Mouse (Mus musculus): ENCODE measurements around the gene Slc7a11. TPM values are rescaled to one million over a fixed set of nuclear protein-coding genes. Genes with fewer than 3 reads are reported as not detected.

Slc7a11 gene
- 0.19 and 0.29 TPM in 2 replicates for polyA plus RNA-seq (2015; fragmentation: Nextera tagmentation; extraction: Ambion mirVana)

GRCm38 (mm10) chr3:50443421-50443916 is at the start of gene Slc7a11:
Gene Slc7a11, minus strand, starts transcription at chr3:50443614.
- Histone ChIP-seq H3K4me2 (peak within 1 kb of the TSS; percentile 65), H3K9me3 (replicated peaks) (no peaks in the 10 kb centered on the region), H3K9ac (no peak within 1 kb of the TSS), H3K27ac (no peak within 1 kb of the TSS), H3K27me3 (no peaks in the 10 kb centered on the region), H3K36me3 (no peaks in the 10 kb centered on the region), H3K4me3 (replicated peaks) (peak within 1 kb of the TSS; percentile 39), H3K4me1 (0 out of 2 replicates have a peak, but pooled peaks cover 7% of the 10 kb centered on the region)
- 4% methylated on average over 11 of the region's 11 CpGs for WGBS
- peak; percentile 81 for ATAC-seq (replicated peaks; ENCODE audit: low FRiP score)

- no peak overlapping the region for H3K27ac ChIP-seq
- no peak overlapping the region for H3K4me3 ChIP-seq (replicated peaks)
- H3K9ac ChIP-seq, result no peak overlapping the region
- H3K4me1 ChIP-seq, result no peaks in the 10 kb centered on the region
- no peaks in the 10 kb centered on the region for H3K9me3 ChIP-seq (replicated peaks)
- no peaks in the 10 kb centered on the region for H3K36me3 ChIP-seq
- no peak overlapping the region for H3K4me2 ChIP-seq
- no peaks in the 10 kb centered on the region for H3K27me3 ChIP-seq
- no peak for ATAC-seq (replicated peaks; ENCODE audit: low FRiP score)
- WGBS, result 94% methylated on average over 2 of the region's 2 CpGs
Measured at GRCm38 (mm10) chr3:50491678-50492077, 48.3 kb upstream of the Slc7a11 start.

DNA sequence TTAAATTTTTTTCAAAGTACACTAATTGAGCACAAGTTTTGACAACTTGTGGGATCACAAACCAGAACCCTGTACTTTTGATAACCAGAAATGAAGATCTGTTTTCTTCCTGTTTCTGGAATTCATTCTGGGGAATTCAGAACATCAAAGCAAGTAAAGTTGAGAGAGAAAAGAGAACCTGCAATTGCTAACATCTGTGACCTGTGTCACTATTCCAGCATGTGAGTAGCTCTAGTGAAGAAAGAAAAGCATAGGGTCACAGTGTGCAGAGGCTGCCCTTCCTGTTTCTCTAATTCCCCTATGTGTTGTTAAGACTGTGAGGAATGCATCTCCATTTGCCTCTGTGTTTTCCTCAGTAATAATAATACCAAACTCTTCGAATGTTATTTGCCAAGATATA is 40.7 kb upstream of the Slc7a11 start:
- H3K27me3 ChIP-seq, result no peaks in the 10 kb centered on the region
- no peak overlapping the region for H3K9ac ChIP-seq
- H3K4me1 ChIP-seq, result no peaks in the 10 kb centered on the region
- H3K27ac ChIP-seq, result no peak overlapping the region
- no peak overlapping the region for H3K4me3 ChIP-seq (replicated peaks)
- WGBS, result 55% methylated on average over 1 of the region's 1 CpGs
- H3K4me2 ChIP-seq, result no peak overlapping the region
- ATAC-seq (replicated peaks; ENCODE audit: low FRiP score), result no peak
- no peaks in the 10 kb centered on the region for H3K36me3 ChIP-seq
- H3K9me3 ChIP-seq (replicated peaks), result no peaks in the 10 kb centered on the region

DNA sequence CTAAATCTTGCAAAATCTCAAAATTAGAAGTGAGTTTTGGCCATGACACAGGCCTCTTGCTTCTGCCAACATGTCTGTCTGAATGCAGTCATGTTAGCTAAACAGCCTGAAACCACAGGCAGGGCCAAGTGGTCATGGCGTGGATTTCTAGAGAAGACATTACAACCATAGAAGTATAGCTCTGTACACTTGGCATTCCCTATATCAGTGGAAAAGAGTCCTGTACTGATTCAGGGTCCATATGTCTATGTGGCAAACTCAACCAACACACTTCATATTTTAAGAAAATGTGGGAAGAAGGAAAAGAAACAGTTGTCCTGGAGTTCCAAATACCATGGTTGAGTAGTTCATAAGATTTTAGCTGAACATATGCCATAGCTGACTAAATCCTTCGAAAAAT is 18.8 kb upstream of the Slc7a11 start:
- no peak overlapping the region for H3K4me2 ChIP-seq
- no peaks in the 10 kb centered on the region for H3K9me3 ChIP-seq (replicated peaks)
- 91% methylated on average over 2 of the region's 2 CpGs for WGBS
- H3K27ac ChIP-seq, result no peak overlapping the region
- H3K27me3 ChIP-seq, result no peaks in the 10 kb centered on the region
- H3K36me3 ChIP-seq, result no peaks in the 10 kb centered on the region
- H3K9ac ChIP-seq, result no peak overlapping the region
- no peak overlapping the region for H3K4me3 ChIP-seq (replicated peaks)
- no peaks in the 10 kb centered on the region for H3K4me1 ChIP-seq
- ATAC-seq (replicated peaks; ENCODE audit: low FRiP score), result no peak

DNA sequence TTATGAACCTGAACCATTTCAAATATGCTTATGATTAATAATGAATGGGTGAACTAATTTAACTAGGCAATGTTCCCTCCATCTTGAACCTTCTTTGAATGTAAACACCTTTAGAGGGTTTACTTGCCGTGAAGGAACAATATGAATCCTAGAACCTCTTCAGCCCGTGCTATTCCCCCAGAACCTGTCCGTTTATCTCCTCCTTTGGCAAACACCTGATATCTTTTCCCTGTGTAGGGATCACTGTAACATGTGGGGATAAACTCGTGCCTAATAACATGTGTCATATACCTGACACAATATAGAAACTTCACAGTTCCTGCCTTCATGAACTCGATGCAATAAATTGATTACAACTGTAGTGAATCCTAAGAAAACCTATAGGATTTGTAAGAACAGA is 13.7 kb upstream of the Slc7a11 start:
- WGBS, result 89% methylated on average over 5 of the region's 5 CpGs
- Histone ChIP-seq H3K4me2 (no peak overlapping the region), H3K27ac (no peak overlapping the region), H3K9ac (no peak overlapping the region), H3K36me3 (no peaks in the 10 kb centered on the region), H3K9me3 (replicated peaks) (no peaks in the 10 kb centered on the region), H3K4me3 (replicated peaks) (no peak overlapping the region), H3K27me3 (no peaks in the 10 kb centered on the region), H3K4me1 (no peaks in the 10 kb centered on the region)
- ATAC-seq (replicated peaks; ENCODE audit: low FRiP score), result no peak

DNA sequence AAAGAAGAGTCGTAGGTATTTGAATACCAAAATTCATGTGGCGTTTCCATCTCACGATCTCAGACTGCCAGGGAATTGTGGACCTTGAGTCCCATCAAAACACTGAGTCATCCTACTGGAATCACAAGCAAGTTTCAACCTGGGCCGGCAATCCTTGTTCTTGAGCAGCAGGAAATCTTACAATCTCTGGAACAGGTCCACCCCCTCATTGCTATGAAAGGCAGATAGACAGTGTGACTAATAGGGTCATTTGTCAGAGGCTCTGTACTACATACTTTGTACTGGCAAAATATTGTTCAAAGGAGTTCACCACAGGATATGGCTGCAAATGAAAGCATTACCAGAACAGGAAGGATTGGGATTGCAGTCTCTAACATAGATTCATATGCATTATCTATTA is 13.2 kb upstream of the Slc7a11 start:
- H3K4me3 ChIP-seq (replicated peaks), result no peak overlapping the region
- H3K9me3 ChIP-seq (replicated peaks), result no peaks in the 10 kb centered on the region
- no peaks in the 10 kb centered on the region for H3K36me3 ChIP-seq
- no peak for ATAC-seq (replicated peaks; ENCODE audit: low FRiP score)
- no peak overlapping the region for H3K27ac ChIP-seq
- no peak overlapping the region for H3K9ac ChIP-seq
- 67% methylated on average over 4 of the region's 4 CpGs for WGBS
- no peaks in the 10 kb centered on the region for H3K4me1 ChIP-seq
- no peak overlapping the region for H3K4me2 ChIP-seq
- no peaks in the 10 kb centered on the region for H3K27me3 ChIP-seq

DNA sequence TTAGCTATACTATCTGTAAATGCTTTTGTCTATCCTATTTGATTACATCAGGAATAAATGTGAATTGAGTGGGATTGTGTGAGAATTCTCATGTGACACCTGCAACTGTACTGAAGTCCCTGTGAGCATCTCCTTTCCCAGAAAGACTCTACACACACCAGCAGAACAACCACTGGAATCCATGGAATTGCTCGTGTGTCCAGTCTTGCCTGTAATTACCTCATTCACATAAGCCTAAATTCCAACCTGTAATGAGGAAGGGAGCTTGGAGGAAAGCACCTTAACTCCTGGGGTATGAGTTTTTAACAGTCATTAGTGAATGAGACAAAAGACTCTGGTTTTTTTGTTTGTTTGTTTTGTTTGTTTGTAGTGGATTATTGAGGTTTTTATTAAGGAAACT is 12.6 kb upstream of the Slc7a11 start:
- Histone ChIP-seq H3K9ac (no peak overlapping the region), H3K4me3 (replicated peaks) (no peak overlapping the region), H3K9me3 (replicated peaks) (no peaks in the 10 kb centered on the region), H3K4me1 (no peaks in the 10 kb centered on the region), H3K27me3 (no peaks in the 10 kb centered on the region), H3K4me2 (no peak overlapping the region), H3K36me3 (no peaks in the 10 kb centered on the region), H3K27ac (no peak overlapping the region)
- ATAC-seq (replicated peaks; ENCODE audit: low FRiP score), result no peak
- WGBS, result 59% methylated on average over 1 of the region's 1 CpGs

- H3K27ac ChIP-seq, result no peak overlapping the region
- no peaks in the 10 kb centered on the region for H3K27me3 ChIP-seq
- no peak overlapping the region for H3K9ac ChIP-seq
- no peaks in the 10 kb centered on the region for H3K36me3 ChIP-seq
- no peak overlapping the region for H3K4me2 ChIP-seq
- 45% methylated on average over 10 of the region's 10 CpGs for WGBS
- H3K9me3 ChIP-seq (replicated peaks), result no peaks in the 10 kb centered on the region
- no peak for ATAC-seq (replicated peaks; ENCODE audit: low FRiP score)
- H3K4me1 ChIP-seq, result 0 out of 2 replicates have a peak, but pooled peaks cover 7% of the 10 kb centered on the region
- H3K4me3 ChIP-seq (replicated peaks), result no peak overlapping the region
Measured at GRCm38 (mm10) chr3:50445050-50445775, 1.8 kb upstream of the Slc7a11 start.

- ATAC-seq (replicated peaks; ENCODE audit: low FRiP score), result 0 out of 2 replicates have a peak, but pooled peaks have one; percentile 17
- Histone ChIP-seq H3K9me3 (replicated peaks) (no peaks in the 10 kb centered on the region), H3K4me3 (replicated peaks) (peak overlapping the region; percentile 39), H3K4me2 (peak overlapping the region; percentile 65), H3K27me3 (no peaks in the 10 kb centered on the region), H3K4me1 (0 out of 2 replicates have a peak, but pooled peaks cover 7% of the 10 kb centered on the region), H3K27ac (no peak overlapping the region), H3K9ac (no peak overlapping the region), H3K36me3 (no peaks in the 10 kb centered on the region)
- WGBS, result 23% methylated on average over 9 of the region's 9 CpGs
Measured at GRCm38 (mm10) chr3:50443942-50444341, 528 bp upstream of the Slc7a11 start.

GRCm38 (mm10) chr3:50442341-50443292 is 797 bp downstream of the Slc7a11 start:
- H3K4me3 ChIP-seq (replicated peaks), result peak overlapping the region; percentile 39

GRCm38 (mm10) chr3:50441330-50441729 is 2.1 kb downstream of the Slc7a11 start:
- H3K9ac ChIP-seq, result no peak overlapping the region
- H3K27me3 ChIP-seq, result no peaks in the 10 kb centered on the region
- WGBS, result 83% methylated on average over 3 of the region's 3 CpGs
- H3K4me1 ChIP-seq, result 0 out of 2 replicates have a peak, but pooled peaks cover 7% of the 10 kb centered on the region
- H3K9me3 ChIP-seq (replicated peaks), result no peaks in the 10 kb centered on the region
- H3K4me3 ChIP-seq (replicated peaks), result no peak overlapping the region
- no peak for ATAC-seq (replicated peaks; ENCODE audit: low FRiP score)
- no peak overlapping the region for H3K4me2 ChIP-seq
- no peak overlapping the region for H3K27ac ChIP-seq
- H3K36me3 ChIP-seq, result no peaks in the 10 kb centered on the region

More at GRCm38 (mm10) chr3:50442341-50443292, 797 bp downstream of the Slc7a11 start:
- no peaks in the 10 kb centered on the region for H3K36me3 ChIP-seq
- ATAC-seq (replicated peaks; ENCODE audit: low FRiP score), result peak; percentile 65; the same call in 1 of the 2 replicates
- no peak overlapping the region for H3K9ac ChIP-seq
- peak overlapping the region; percentile 65 for H3K4me2 ChIP-seq
- H3K4me1 ChIP-seq, result 0 out of 2 replicates have a peak, but pooled peaks cover 7% of the 10 kb centered on the region
- no peak overlapping the region for H3K27ac ChIP-seq
- no peaks in the 10 kb centered on the region for H3K9me3 ChIP-seq (replicated peaks)
- H3K27me3 ChIP-seq, result no peaks in the 10 kb centered on the region
- WGBS, result 77% methylated on average over 19 of the region's 19 CpGs

- H3K4me1 ChIP-seq, result 0 out of 2 replicates have a peak, but pooled peaks cover 7% of the 10 kb centered on the region
Measured at GRCm38 (mm10) chr3:50440409-50440808, 3.0 kb downstream of the Slc7a11 start.

More at GRCm38 (mm10) chr3:50440409-50440808, 3.0 kb downstream of the Slc7a11 start:
- no peak for ATAC-seq (replicated peaks; ENCODE audit: low FRiP score)
- Histone ChIP-seq H3K36me3 (no peaks in the 10 kb centered on the region), H3K27ac (no peak overlapping the region), H3K4me2 (no peak overlapping the region), H3K9ac (no peak overlapping the region), H3K27me3 (no peaks in the 10 kb centered on the region), H3K4me3 (replicated peaks) (no peak overlapping the region), H3K9me3 (replicated peaks) (no peaks in the 10 kb centered on the region)
- 53% methylated on average over 2 of the region's 2 CpGs for WGBS

All from kidney, embryonic 15.5 days (tissue).